Mouse (Mus musculus) neural tube, embryonic 11.5 days (tissue): ENCODE results near the gene Npas3. TPM values are rescaled to one million over a fixed set of nuclear protein-coding genes. Genes with fewer than 3 reads are reported as not detected.

Experiments used
- ATAC-seq: fragments of 200-750 bp; cut with Nextera tagmentation; 2 replicates; pipeline ENCODE4 v1.8.0; 2017; ENCODE audit warnings: moderate number of reproducible peaks, mild to moderate bottlenecking, moderate TSS enrichment, moderate library complexity; ENCODE audit not compliant: insufficient read depth, low FRiP score, low TSS enrichment
- DNase-seq: peaks from one replicate; pipeline ENCODE4 v3.0.0-alpha.2; 2015; ENCODE audit warnings: low spot score
- H3K27ac ChIP-seq: fragments of 300-500 bp; sonication (generic); 2 replicates; pipeline ENCODE4 v1.5.1; 2014; ENCODE audit warnings: low read depth, mild to moderate bottlenecking, low read length
- H3K27me3 ChIP-seq: fragments of 300-500 bp; sonication (generic); 2 replicates; pipeline ENCODE4 v1.6.1; 2014; ENCODE audit warnings: mild to moderate bottlenecking, low read length, mixed read lengths; ENCODE audit not compliant: control insufficient read depth, insufficient read depth
- H3K36me3 ChIP-seq: fragments of 300-500 bp; sonication (generic); 2 replicates; pipeline ENCODE4 v1.6.1; 2014; ENCODE audit warnings: mild to moderate bottlenecking, low read length, moderate library complexity, mixed read lengths; ENCODE audit not compliant: control insufficient read depth, insufficient read depth
- H3K4me1 ChIP-seq: fragments of 300-500 bp; sonication (generic); 2 replicates; pipeline ENCODE4 v1.6.1; 2014; ENCODE audit warnings: low read length, mixed read lengths; ENCODE audit not compliant: control insufficient read depth, insufficient read depth
- H3K4me2 ChIP-seq: fragments of 300-500 bp; sonication (generic); 2 replicates; pipeline ENCODE4 v1.6.1; 2014; ENCODE audit warnings: low read depth, mild to moderate bottlenecking, moderate library complexity
- H3K4me3 ChIP-seq: fragments of 300-500 bp; sonication (generic); 2 replicates; pipeline ENCODE4 v1.5.1; 2014; ENCODE audit warnings: low read depth, low read length
- H3K9ac ChIP-seq: fragments of 300-500 bp; sonication (generic); 2 replicates; pipeline ENCODE4 v1.6.1; 2014; ENCODE audit warnings: mild to moderate bottlenecking, low read length
- H3K9me3 ChIP-seq: fragments of 300-500 bp; sonication (generic); 2 replicates; pipeline ENCODE4 v1.6.1; 2016; ENCODE audit warnings: low read length; ENCODE audit not compliant: control insufficient read depth
- WGBS: fragments of 180-500 bp; shearing (Covaris S2); extraction: QIAGEN DNeasy Blood & Tissue Kit; methylation state at CpG from one replicate; pipeline ENCODE4 v1.1.7; 2014; 5-methylcytosine and 5-hydroxymethylcytosine counted together
- polyA plus RNA-seq: library from polyadenylated mRNA; unstranded; fragments of >200 nt; fragmentation: Nextera tagmentation; extraction: Ambion mirVana; gene quantifications from 2 replicates; pipeline ENCODE4 v1.2.1, GENCODE M21; 2014

The Npas3 gene
- polyA plus RNA-seq, 1 experiment from 2014 or later, result 18.0 TPM

DNA sequence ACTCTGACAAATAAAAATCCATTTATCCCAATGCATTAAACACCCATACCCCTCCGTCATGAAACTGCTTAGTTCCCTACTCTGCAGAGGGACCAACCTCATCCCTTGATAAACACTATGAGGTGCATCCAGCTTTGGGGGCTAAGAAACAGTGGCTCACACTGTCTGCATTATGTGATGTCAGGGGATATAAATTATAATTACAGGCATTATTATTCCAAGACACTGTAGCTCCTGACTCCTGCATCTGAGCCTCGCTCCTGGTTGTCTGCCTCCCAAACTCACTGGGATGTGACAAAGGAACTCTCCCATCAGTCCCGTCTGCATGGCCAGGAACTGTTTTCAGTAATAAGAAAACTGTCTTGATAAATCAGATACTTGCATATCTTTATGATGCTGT lies 578.3 kb downstream of the Npas3 start:
- ATAC-seq (no peak), DNase-seq (no peak)
- H3K4me2 ChIP-seq, result no peak overlapping the region

DNA sequence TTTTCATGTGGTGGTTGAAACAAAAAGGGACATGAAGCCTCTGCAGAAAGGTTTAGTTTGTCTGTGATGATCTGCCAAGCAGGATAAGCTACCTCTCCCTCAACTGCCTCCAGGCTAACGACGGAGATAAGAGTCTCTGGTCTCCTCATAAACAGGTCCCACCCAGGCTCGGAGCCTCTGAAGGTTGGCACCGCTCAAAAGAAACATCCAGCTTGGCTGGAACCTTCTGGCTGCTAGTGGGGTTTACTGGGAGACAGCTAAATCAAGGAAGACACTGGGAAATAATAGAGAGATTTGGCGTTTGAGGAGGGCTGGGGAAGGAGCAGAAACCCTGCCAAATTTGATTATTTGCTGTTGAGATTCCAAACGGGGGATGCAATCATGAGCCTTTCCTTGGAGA lies 584.1 kb downstream of the Npas3 start:
- Histone ChIP-seq H3K4me3 (no peak overlapping the region), H3K27me3 (no peaks in the 10 kb centered on the region), H3K4me1 (peaks cover 12% of the 10 kb centered on the region; the same call in 1 of the 2 replicates), H3K9ac (no peak overlapping the region), H3K36me3 (no peaks in the 10 kb centered on the region), H3K9me3 (no peaks in the 10 kb centered on the region), H3K4me2 (no peak overlapping the region), H3K27ac (no peak overlapping the region)
- no peak for DNase-seq
- WGBS, result 80% methylated on average over 6 of the region's 6 CpGs
- no peak for ATAC-seq

More for the DNA sequence above, 578.3 kb downstream of the Npas3 start:
- H3K4me1 ChIP-seq, result no peaks in the 10 kb centered on the region
- H3K4me3 ChIP-seq, result no peak overlapping the region
- no peaks in the 10 kb centered on the region for H3K36me3 ChIP-seq
- H3K27ac ChIP-seq, result no peak overlapping the region
- H3K9ac ChIP-seq, result no peak overlapping the region
- no peaks in the 10 kb centered on the region for H3K27me3 ChIP-seq
- no peaks in the 10 kb centered on the region for H3K9me3 ChIP-seq
- 54% methylated on average over 3 of the region's 3 CpGs for WGBS

DNA sequence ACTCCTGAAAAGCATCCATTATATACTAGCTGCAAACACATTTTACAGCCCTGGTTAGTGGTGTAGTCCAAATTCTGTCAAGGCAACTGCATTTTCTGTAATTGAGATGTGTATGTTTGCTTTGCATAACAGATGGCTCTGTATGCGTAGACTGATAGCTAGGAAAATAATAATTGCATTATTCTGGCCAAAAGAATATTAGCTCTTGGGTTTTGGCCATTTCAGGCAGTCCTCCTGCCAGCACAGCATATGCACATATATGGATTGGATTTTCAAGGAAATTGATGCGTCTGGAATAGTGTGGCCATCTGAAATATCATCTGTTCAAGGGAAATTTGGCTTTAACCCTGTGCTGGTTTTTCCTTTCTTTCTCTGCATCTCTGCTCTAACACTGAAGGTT lies 584.9 kb downstream of the Npas3 start:
- 94% methylated on average over 2 of the region's 2 CpGs for WGBS
- H3K9me3 ChIP-seq, result no peaks in the 10 kb centered on the region
- no peaks in the 10 kb centered on the region for H3K27me3 ChIP-seq
- H3K4me1 ChIP-seq, result peaks cover 18% of the 10 kb centered on the region; the same call in 1 of the 2 replicates
- no peak overlapping the region for H3K9ac ChIP-seq
- ATAC-seq (no peak), DNase-seq (no peak)
- H3K27ac ChIP-seq, result no peak overlapping the region
- no peak overlapping the region for H3K4me3 ChIP-seq
- H3K4me2 ChIP-seq, result no peak overlapping the region
- no peaks in the 10 kb centered on the region for H3K36me3 ChIP-seq

DNA sequence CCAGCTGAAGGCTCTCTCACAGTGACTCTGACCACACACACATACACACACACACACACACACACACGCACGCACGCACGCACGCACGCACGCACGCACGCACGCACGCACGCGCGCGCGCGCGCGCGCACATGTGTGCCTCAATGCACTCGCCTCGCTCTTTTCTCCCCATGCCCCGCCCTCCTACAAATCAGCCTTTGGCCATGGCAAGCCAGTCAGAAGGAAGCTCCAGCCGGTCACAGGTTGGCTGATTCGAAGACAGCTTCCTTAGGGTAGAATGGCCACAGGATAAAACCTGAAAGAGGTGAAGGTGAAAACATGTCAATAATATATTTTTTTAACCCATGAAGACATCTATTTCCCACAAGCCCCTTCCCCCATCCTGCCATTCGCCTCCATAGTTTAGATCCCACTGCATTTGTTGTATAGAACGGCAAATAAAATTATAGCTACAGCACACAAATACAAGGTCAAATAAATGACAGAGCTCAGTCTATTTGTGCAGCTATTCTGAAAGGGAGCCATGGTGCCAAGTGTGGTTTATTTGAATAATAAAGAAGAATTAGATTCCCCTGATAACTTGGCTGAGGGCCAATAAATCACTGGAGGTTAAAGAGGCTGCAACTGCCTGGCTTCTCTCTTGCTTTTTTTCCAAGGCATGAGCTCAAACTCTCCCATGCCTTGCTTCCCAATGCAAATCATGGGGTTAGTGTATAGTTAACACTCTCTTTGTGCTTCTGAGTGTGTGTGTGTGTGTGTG lies 587.7 kb downstream of the Npas3 start:
- Histone ChIP-seq H3K4me2 (no peak overlapping the region), H3K9ac (no peak overlapping the region), H3K36me3 (no peaks in the 10 kb centered on the region), H3K4me1 (peaks cover 25% of the 10 kb centered on the region), H3K27me3 (no peaks in the 10 kb centered on the region), H3K4me3 (no peak overlapping the region), H3K9me3 (no peaks in the 10 kb centered on the region), H3K27ac (no peak overlapping the region)
- no peak for ATAC-seq
- DNase-seq, result no peak
- 71% methylated on average over 27 of the region's 27 CpGs for WGBS

DNA sequence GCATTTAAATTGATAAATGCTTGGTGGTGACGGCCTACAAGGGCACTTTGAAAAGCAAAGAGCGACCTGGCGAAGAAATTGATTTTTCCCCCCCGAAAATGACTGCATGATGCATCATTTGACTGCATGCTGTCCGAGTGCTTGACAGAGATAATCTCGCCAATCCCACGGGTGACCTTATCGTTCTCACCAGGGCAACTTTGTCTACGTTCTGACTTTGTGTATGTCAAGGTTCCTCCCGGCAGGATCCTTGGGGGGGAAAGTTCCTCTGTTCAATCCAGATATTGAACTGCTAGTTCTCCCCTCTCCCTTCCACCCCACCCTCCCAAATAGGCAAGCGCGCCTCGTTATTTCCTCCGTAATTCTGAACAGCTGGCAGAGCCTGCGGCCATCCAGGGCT lies 588.9 kb downstream of the Npas3 start:
- WGBS, result 76% methylated on average over 15 of the region's 15 CpGs
- Histone ChIP-seq H3K4me1 (peaks cover 25% of the 10 kb centered on the region), H3K36me3 (no peaks in the 10 kb centered on the region), H3K27ac (no peak overlapping the region; the same call in 1 of the 2 replicates), H3K9ac (no peak overlapping the region), H3K27me3 (no peaks in the 10 kb centered on the region), H3K4me3 (no peak overlapping the region), H3K9me3 (no peaks in the 10 kb centered on the region), H3K4me2 (no peak overlapping the region)
- ATAC-seq, result no peak
- no peak for DNase-seq

DNA sequence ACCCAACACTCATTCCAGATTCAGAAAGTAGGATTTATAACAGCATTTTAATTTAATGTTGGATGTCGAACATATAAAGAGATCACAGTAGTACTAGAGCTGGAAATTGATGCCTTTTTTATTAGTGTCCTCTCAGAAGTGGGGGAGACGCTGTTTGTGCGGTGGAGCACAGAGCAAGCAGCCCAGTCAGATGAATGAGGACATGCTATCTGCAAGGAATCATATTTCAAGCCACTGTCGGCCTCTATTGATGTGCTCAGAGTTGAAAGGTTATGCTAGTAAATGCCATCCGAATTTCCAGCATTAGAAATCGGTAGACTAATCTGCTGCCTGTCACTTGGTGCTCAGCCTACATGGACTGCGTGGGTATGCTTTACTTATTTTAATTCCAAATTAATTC lies 590.1 kb downstream of the Npas3 start:
- Histone ChIP-seq H3K27me3 (no peaks in the 10 kb centered on the region), H3K9ac (no peak overlapping the region), H3K4me1 (peaks cover 25% of the 10 kb centered on the region), H3K9me3 (no peaks in the 10 kb centered on the region), H3K27ac (no peak overlapping the region), H3K4me3 (no peak overlapping the region), H3K4me2 (no peak overlapping the region), H3K36me3 (no peaks in the 10 kb centered on the region)
- 19% methylated on average over 7 of the region's 7 CpGs for WGBS
- ATAC-seq, result 0 out of 2 replicates have a peak, but pooled peaks have one; percentile 27
- DNase-seq, result peak; percentile 25

DNA sequence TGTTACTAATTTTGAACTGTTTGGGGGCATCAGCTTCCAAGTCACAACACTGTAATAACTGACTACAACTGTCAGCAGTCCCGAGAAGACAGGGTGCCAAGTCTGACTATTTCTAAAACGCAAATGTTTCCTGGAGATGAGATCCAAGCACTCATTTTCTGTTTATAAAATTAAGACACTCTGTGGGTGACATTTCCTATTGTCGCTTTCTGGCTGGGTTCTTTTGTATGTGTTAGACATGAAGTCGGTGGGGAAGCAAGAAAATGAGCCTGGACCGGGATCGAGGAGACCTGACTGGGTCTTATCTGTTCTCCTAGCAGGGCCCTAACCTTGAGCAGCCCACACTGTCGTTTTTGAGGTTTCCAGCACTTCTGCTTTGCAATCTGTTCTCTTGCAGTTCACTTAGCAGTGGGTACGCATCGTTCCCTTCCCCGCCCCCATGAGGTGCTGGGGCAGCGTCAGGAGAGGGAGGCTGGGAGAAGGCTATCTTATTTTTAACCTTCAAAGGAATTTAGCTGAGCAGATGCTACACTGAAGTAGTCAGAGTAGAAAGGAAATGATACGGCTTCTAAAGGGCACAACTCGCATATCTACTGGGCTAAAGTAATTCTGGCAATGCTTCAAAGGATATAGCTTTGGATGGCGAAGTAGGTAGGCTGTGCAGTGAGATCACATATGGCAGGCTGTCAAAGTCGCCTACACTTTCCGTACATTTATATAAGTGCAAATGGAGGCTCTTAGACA lies 593.6 kb downstream of the Npas3 start:
- no peak overlapping the region for H3K4me3 ChIP-seq
- H3K36me3 ChIP-seq, result no peaks in the 10 kb centered on the region
- 76% methylated on average over 16 of the region's 16 CpGs for WGBS
- no peak overlapping the region for H3K9ac ChIP-seq
- H3K9me3 ChIP-seq, result no peaks in the 10 kb centered on the region
- ATAC-seq, result no peak
- no peak overlapping the region for H3K4me2 ChIP-seq
- H3K4me1 ChIP-seq, result peaks cover 18% of the 10 kb centered on the region
- no peaks in the 10 kb centered on the region for H3K27me3 ChIP-seq
- H3K27ac ChIP-seq, result no peak overlapping the region
- DNase-seq, result no peak

DNA sequence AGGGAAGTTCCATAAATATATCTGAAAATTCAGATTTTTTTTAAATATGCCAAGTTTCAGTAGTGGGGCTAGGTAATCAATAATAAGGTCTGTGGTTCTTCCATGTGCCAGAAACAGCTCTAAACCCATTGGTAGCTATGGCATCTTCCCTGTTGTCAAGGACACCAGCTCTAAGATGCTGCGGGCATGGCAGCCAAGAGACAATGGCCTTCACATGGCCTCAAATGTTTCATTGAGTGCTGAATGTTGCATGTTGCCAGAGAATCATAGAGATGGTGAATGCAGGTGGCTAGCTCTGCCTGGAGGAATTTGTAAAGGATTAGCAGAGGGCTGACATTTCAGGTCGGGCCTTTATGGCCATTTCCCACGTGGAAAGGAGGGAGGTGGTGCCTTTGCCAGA lies 595.1 kb downstream of the Npas3 start:
- no peak overlapping the region for H3K27ac ChIP-seq
- ATAC-seq, result no peak
- no peaks in the 10 kb centered on the region for H3K27me3 ChIP-seq
- H3K9me3 ChIP-seq, result no peaks in the 10 kb centered on the region
- no peaks in the 10 kb centered on the region for H3K36me3 ChIP-seq
- H3K4me1 ChIP-seq, result peaks cover 5% of the 10 kb centered on the region; the same call in 1 of the 2 replicates
- H3K9ac ChIP-seq, result no peak overlapping the region
- H3K4me2 ChIP-seq, result no peak overlapping the region
- no peak overlapping the region for H3K4me3 ChIP-seq
- DNase-seq, result peak; percentile 13
- WGBS, result 47% methylated on average over 3 of the region's 3 CpGs
